Mouse (Mus musculus): ENCODE results near the gene Gm26566. TPM values are rescaled to one million over a fixed set of nuclear protein-coding genes. Genes with fewer than 3 reads are reported as not detected.

The Gm26566 gene
- polyA plus RNA-seq (2015; fragmentation: Nextera tagmentation; extraction: Ambion mirVana): 0.20 and 0.51 TPM in 2 replicates

DNA sequence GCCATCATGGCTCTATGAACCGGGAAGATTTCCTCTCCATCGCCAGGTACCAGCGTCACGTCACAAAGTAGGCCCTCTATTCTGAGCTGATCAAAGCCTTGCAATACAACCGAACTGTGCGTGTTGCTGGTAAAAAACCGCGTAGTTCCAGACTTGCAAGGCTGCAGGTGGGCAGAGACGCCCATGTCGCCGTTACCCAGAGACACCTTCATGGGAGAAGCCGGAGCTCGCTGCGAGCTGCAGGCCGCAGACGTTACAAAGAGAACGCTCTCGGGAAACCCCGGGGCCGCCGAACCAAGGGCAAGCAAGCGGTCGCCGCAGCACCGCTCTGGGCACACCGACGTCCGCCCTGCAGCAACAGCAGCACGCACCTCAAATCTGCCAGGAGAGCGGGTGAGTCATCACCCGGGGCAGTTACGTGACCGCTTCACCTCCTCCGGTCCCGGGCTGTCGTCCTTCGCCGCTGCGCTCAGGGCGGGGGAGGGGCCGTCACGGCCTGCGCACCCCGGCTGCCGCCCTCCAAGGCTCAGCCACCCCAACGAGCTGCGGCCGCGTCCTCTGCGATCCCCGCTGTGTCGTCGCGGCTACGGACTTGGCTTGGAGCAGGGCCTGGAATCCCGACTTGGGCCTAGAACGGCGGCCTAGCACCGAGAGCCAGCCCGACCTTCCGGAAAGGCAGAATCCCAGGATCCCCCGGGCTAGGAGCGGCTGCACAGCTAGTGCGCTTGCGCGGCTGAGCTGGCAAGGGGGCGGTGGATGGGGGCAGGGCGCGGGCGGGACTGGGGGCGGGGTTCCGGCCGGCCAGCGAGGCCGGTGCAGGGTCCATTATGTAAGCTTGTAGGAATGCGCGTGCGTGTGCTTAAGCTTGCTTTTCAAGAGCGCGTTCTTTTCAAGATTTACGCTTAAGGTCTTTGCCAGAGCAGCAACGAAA lies at the start of gene Gm26566, which contains the start of gene Klhl9:
TSS of gene Gm26566 (plus strand) at position 15 of the 931 bp plus-strand sequence.
TSS of gene Klhl9 (minus strand) at position 675 of the 931 bp plus-strand sequence.
- under 1% methylated on average over 82 of the region's 82 CpGs for WGBS (ENCODE audit: insufficient replicate concordance)
- Histone ChIP-seq H3K36me3 (replicated peaks) (peaks cover 17% of the 10 kb centered on the region), H3K9me3 (replicated peaks) (no peaks in the 10 kb centered on the region), H3K9ac (peak within 1 kb of the TSS; percentile 92), H3K4me3 (replicated peaks) (peak within 1 kb of the TSS; percentile 92), H3K27ac (replicated peaks) (peak within 1 kb of the TSS; percentile 93), H3K4me1 (replicated peaks) (peaks cover 33% of the 10 kb centered on the region), H3K4me2 (peak within 1 kb of the TSS; percentile 82), H3K27me3 (no peaks in the 10 kb centered on the region)
- peak; percentile 96 for ATAC-seq (ENCODE audit: insufficient read depth)

DNA sequence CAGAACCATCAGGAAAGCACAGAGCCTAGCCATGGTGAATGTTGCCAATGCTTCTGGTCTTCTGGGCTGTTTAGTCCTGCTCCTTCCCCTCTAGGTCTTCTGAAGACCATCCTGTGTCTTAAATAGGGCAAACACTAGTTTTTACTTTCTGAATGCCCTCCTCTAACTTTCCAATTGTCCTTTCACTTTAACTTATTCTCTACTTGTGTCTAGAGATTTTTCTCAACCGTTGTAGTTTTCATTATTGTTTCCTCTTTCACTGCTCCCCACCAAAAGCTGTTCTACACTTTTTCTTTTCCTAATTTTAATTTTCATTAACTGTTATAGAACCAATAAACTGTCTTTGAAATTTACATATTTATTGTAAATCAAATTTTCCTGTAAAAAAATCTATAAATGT lies 44.8 kb upstream of the Gm26566 start, which contains the start of gene Ifna16:
TSS of gene Ifna16 (minus strand) at position 101 of the 400 bp plus-strand sequence.
- no peaks in the 10 kb centered on the region for H3K9me3 ChIP-seq (replicated peaks)
- H3K4me1 ChIP-seq (replicated peaks): no peaks in the 10 kb centered on the region
- H3K4me2 ChIP-seq: no peak within 1 kb of the TSS
- H3K36me3 ChIP-seq (replicated peaks): no peaks in the 10 kb centered on the region
- H3K9ac ChIP-seq: no peak within 1 kb of the TSS
- H3K27me3 ChIP-seq: no peaks in the 10 kb centered on the region
- no peak within 1 kb of the TSS for H3K4me3 ChIP-seq (replicated peaks)
- WGBS (ENCODE audit: insufficient replicate concordance): 40% methylated on average over 1 of the region's 1 CpGs
- H3K27ac ChIP-seq (replicated peaks): no peak within 1 kb of the TSS
- ATAC-seq (ENCODE audit: insufficient read depth): no peak

DNA sequence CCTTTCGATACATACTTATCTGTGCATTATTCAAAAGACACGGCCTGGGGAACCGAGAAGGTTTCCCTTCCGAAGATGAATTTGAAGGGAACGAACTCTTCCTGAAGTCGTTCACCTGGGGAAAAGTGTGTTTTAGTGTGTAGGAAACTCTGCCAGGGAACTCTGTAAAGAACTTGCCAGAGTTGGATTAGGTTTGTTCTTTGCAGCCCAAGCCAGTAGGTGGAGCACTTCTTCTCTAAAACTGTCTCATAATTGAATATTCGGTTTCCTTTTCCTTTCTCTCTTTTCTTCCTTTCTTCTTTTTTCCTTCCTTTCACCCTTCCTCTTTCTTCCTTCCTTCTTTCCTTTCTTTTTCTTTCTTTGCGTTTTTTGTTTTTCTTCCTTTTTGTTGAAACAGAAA lies 41.2 kb upstream of the Gm26566 start:
- Histone ChIP-seq H3K4me1 (replicated peaks) (no peaks in the 10 kb centered on the region), H3K36me3 (replicated peaks) (no peaks in the 10 kb centered on the region), H3K4me2 (no peak overlapping the region), H3K4me3 (replicated peaks) (no peak overlapping the region), H3K9me3 (replicated peaks) (no peaks in the 10 kb centered on the region), H3K9ac (no peak overlapping the region), H3K27me3 (no peaks in the 10 kb centered on the region), H3K27ac (replicated peaks) (no peak overlapping the region)
- no peak for ATAC-seq (ENCODE audit: insufficient read depth)
- 35% methylated on average over 8 of the region's 8 CpGs for WGBS (ENCODE audit: insufficient replicate concordance)

DNA sequence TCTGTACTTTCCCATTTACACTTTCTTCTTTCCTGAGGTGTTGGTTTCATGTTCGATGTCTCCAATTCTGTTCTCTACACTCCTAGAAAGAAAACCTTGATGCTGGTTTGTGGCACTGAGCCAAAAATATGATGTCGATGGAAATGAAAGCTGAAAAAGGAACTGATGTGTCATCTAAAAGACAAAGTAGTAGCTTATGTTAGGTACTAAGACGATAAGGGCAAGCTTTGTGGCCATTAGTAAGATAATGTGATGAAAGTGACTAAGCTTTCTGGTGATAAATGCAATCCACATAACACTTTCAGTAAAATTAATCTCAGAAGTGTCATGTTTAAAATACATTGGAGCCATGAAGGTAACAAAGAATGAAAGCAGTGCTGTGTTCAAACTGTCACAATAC lies 40.3 kb upstream of the Gm26566 start:
- no peaks in the 10 kb centered on the region for H3K4me1 ChIP-seq (replicated peaks)
- H3K9ac ChIP-seq: no peak overlapping the region
- no peak for ATAC-seq (ENCODE audit: insufficient read depth)
- no peaks in the 10 kb centered on the region for H3K9me3 ChIP-seq (replicated peaks)
- H3K4me3 ChIP-seq (replicated peaks): no peak overlapping the region
- 28% methylated on average over 3 of the region's 3 CpGs for WGBS (ENCODE audit: insufficient replicate concordance)
- no peak overlapping the region for H3K27ac ChIP-seq (replicated peaks)
- no peaks in the 10 kb centered on the region for H3K36me3 ChIP-seq (replicated peaks)
- no peak overlapping the region for H3K4me2 ChIP-seq
- no peaks in the 10 kb centered on the region for H3K27me3 ChIP-seq

DNA sequence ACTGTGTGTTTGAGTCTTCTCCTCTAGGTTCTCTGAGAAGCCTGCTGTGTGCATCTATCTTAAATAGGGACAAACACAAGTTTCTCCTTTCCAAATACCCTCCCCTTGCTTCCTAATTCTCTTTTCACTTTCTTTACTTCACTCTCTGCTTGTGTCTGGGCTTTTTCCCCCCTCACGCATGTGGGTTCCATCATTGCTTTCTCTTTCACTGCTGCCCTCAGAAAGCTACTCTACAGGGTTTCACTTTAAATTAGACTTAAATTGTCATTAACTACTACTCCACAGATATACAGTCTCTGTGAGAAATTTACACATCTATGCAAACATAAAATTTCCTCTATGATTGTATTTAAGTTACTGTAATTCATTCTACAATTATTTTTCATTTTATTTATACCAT lies 37.8 kb upstream of the Gm26566 start, which contains the start of gene Ifna2:
TSS of gene Ifna2 (minus strand) at position 101 of the 400 bp plus-strand sequence.
- H3K4me2 ChIP-seq: no peak within 1 kb of the TSS

DNA sequence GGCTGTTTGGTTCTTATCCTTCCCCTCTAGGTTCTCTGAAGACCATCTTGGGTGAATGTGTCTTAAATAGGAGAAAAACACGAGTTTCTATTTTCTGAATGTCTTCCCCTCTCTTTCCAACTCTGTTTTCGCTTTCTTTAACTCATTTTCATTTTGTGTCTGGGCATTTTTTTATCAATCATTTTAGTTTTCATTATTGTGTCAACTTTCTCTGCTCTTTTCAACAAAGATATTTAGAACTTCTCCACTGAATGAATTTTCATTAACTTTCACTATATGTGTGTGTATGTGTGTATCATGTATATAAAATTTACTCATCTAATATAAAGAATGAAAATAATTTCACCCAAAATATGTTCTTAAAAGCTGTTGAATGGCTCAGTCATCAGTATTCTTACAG lies 30.3 kb upstream of the Gm26566 start, which contains the start of gene Ifnab:
TSS of gene Ifnab (minus strand) at position 101 of the 400 bp plus-strand sequence.
- H3K27ac ChIP-seq (replicated peaks): no peak within 1 kb of the TSS
- no peak for ATAC-seq (ENCODE audit: insufficient read depth)
- 43% methylated on average over 2 of the region's 2 CpGs for WGBS (ENCODE audit: insufficient replicate concordance)

More for the DNA sequence above, 37.8 kb upstream of the Gm26566 start, which contains the start of gene Ifna2:
- H3K4me1 ChIP-seq (replicated peaks): no peaks in the 10 kb centered on the region
- ATAC-seq (ENCODE audit: insufficient read depth): no peak
- no peaks in the 10 kb centered on the region for H3K9me3 ChIP-seq (replicated peaks)
- no peaks in the 10 kb centered on the region for H3K36me3 ChIP-seq (replicated peaks)
- H3K9ac ChIP-seq: no peak within 1 kb of the TSS
- H3K27me3 ChIP-seq: no peaks in the 10 kb centered on the region
- no peak within 1 kb of the TSS for H3K27ac ChIP-seq (replicated peaks)
- 76% methylated on average over 1 of the region's 1 CpGs for WGBS (ENCODE audit: insufficient replicate concordance)
- no peak within 1 kb of the TSS for H3K4me3 ChIP-seq (replicated peaks)

DNA sequence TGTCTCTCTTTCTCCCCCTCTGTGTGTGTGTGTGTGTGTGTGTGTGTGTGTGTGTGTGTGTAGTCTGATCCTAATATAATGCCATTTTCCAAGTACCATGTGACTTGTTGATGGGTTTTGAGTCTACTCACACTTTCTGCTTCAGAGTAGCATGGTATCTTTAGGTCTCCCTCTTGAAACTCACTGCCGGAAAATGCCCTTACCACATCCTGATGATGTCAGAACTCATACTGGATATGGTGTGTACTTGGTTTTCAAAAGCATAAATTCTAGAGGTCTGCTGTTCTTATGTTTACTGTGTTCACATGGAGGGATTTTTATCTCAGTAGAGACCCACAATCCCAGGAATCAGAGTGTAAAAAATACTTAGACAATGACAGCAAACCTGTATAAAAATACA lies 29.1 kb upstream of the Gm26566 start:
- 37% methylated on average over 1 of the region's 1 CpGs for WGBS (ENCODE audit: insufficient replicate concordance)
- ATAC-seq (ENCODE audit: insufficient read depth): no peak

More for the DNA sequence above, 30.3 kb upstream of the Gm26566 start, which contains the start of gene Ifnab:
- Histone ChIP-seq H3K27me3 (no peaks in the 10 kb centered on the region; the same call in 1 of the 2 replicates), H3K4me1 (replicated peaks) (no peaks in the 10 kb centered on the region), H3K4me2 (no peak within 1 kb of the TSS), H3K4me3 (replicated peaks) (no peak within 1 kb of the TSS), H3K9ac (no peak within 1 kb of the TSS), H3K36me3 (replicated peaks) (no peaks in the 10 kb centered on the region), H3K9me3 (replicated peaks) (no peaks in the 10 kb centered on the region)

DNA sequence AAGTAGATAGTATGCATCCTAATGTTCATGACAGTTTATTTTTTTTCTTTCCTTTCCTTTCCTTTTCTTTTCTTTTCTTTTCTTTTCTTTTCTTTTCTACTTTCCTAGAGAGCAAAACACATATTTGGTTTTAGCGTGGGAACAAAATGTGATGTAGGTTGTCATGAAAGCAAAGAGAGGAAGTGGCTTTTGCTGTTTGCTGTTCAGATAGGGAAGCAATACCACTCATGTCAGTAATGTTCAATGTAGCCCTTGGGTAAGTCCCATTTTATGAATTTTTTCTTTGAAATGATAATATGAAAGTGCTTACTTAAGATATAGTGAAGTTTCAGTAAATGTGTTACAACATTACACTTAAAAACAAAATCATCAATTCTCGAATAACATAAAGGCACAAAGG lies 28.2 kb upstream of the Gm26566 start:
- Histone ChIP-seq H3K9ac (no peak overlapping the region), H3K27me3 (no peaks in the 10 kb centered on the region; the same call in 1 of the 2 replicates), H3K27ac (replicated peaks) (no peak overlapping the region), H3K4me1 (replicated peaks) (no peaks in the 10 kb centered on the region), H3K36me3 (replicated peaks) (no peaks in the 10 kb centered on the region), H3K4me2 (no peak overlapping the region), H3K4me3 (replicated peaks) (no peak overlapping the region), H3K9me3 (replicated peaks) (no peaks in the 10 kb centered on the region)
- ATAC-seq (ENCODE audit: insufficient read depth): no peak
- 26% methylated on average over 2 of the region's 2 CpGs for WGBS (ENCODE audit: insufficient replicate concordance)

More for the DNA sequence above, 29.1 kb upstream of the Gm26566 start:
- Histone ChIP-seq H3K4me2 (no peak overlapping the region), H3K9ac (no peak overlapping the region), H3K4me3 (replicated peaks) (no peak overlapping the region), H3K27ac (replicated peaks) (no peak overlapping the region), H3K27me3 (no peaks in the 10 kb centered on the region; the same call in 1 of the 2 replicates), H3K4me1 (replicated peaks) (no peaks in the 10 kb centered on the region), H3K9me3 (replicated peaks) (no peaks in the 10 kb centered on the region), H3K36me3 (replicated peaks) (no peaks in the 10 kb centered on the region)

DNA sequence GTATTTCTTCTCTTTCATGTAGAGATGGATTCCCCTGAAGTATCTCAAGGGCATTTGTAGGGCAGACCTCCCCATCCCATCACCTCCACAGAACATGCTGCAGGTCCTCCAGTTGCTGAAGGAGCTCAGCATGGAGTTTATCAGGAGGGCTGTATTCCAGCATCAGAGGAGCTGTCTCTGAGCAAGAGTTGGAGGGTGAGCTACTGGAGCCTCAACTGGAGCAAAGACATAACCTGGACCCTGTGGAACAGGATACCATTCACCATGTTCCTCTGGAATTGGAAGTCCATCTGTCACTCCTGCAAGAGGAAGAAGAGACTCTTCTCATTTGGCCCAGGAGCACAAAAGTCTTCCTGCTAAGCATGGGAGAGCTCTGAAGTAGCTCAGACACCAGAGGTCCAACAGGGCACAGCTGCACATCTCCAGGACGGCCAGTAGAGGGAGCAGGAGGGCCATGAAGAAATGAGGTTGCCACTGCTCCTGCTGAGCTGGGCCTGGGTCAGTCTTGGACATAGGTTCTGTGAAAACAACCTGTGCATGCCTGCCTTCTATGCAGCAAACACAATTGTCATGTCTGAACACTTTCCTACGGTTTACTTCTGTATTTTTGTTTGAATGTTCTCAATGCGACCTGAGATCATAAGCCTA lies 25.2 kb upstream of the Gm26566 start:
- ATAC-seq (ENCODE audit: insufficient read depth): no peak
- 19% methylated on average over 3 of the region's 3 CpGs for WGBS (ENCODE audit: insufficient replicate concordance)

DNA sequence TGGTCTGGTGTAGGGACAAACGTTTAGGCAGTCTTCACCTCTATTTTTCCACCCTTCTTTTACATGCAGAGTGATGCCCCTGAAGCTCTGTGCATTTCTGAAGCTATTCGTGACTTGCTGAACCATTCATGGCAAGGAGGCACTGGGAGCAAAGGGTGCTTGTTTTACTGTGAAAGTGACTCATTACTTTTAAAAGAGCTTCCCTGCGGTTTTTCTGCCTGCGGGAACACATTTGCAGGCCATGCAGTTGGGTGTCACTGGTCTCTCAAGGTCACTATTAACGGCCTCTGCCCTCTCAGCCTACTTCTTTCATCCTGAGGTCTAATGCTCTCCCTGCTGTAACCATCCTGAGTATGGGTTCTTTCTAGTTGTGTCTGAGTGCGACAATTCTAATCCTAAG lies 24.5 kb upstream of the Gm26566 start:
- Histone ChIP-seq H3K36me3 (replicated peaks) (no peaks in the 10 kb centered on the region), H3K4me3 (replicated peaks) (no peak overlapping the region), H3K9me3 (replicated peaks) (no peaks in the 10 kb centered on the region), H3K9ac (no peak overlapping the region), H3K4me2 (no peak overlapping the region), H3K4me1 (replicated peaks) (no peaks in the 10 kb centered on the region), H3K27ac (replicated peaks) (no peak overlapping the region), H3K27me3 (no peaks in the 10 kb centered on the region; the same call in 1 of the 2 replicates)
- WGBS (ENCODE audit: insufficient replicate concordance): 44% methylated on average over 6 of the region's 6 CpGs
- ATAC-seq (ENCODE audit: insufficient read depth): no peak

More for the DNA sequence above, 25.2 kb upstream of the Gm26566 start:
- H3K4me1 ChIP-seq (replicated peaks): no peaks in the 10 kb centered on the region
- H3K9ac ChIP-seq: no peak overlapping the region
- H3K4me3 ChIP-seq (replicated peaks): no peak overlapping the region
- H3K9me3 ChIP-seq (replicated peaks): no peaks in the 10 kb centered on the region
- no peaks in the 10 kb centered on the region; the same call in 1 of the 2 replicates for H3K27me3 ChIP-seq
- H3K27ac ChIP-seq (replicated peaks): no peak overlapping the region
- H3K36me3 ChIP-seq (replicated peaks): no peaks in the 10 kb centered on the region
- H3K4me2 ChIP-seq: no peak overlapping the region

DNA sequence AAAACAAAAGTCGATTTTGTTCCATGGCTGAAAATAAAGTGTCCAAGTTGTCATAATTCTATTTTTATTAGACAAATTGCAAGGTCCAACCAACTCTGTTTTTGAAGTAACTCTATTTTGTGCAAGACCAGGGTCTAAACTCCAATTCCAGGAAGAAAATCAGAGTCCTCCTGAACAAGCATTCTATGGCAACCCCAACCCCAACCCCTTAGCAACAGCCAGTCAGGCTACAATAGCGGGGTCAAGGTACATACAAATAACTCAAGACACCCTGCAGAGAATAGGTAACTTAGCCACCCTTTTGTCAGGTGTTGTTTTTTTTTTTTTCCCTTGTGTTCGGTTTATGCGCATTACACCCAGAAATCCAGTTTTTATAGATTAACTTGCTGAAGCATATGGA lies 23.9 kb upstream of the Gm26566 start:
- Histone ChIP-seq H3K4me1 (replicated peaks) (no peaks in the 10 kb centered on the region), H3K36me3 (replicated peaks) (no peaks in the 10 kb centered on the region), H3K27ac (replicated peaks) (no peak overlapping the region), H3K9ac (no peak overlapping the region), H3K4me2 (no peak overlapping the region), H3K4me3 (replicated peaks) (no peak overlapping the region), H3K9me3 (replicated peaks) (no peaks in the 10 kb centered on the region), H3K27me3 (no peaks in the 10 kb centered on the region; the same call in 1 of the 2 replicates)
- whole genome bisulfite sequencing (ENCODE audit: insufficient replicate concordance): 64% methylated on average over 4 of the region's 4 CpGs
- no peak for ATAC-seq (ENCODE audit: insufficient read depth)
